Mouse (Mus musculus) spleen, postnatal 10 days (tissue): Measurements from ENCODE around the gene Sec24c.
"Not testable (repeated sequence)": the region's sequence is repeated elsewhere in the genome, so short reads cannot be mapped to it uniquely, and the experiment has no call there.

Source experiments
- DNase-seq, 2 experiments: peaks; one replicate each; pipeline ENCODE4 v3.0.0; 2021 to 2022; ENCODE audit warnings: low spot score in 2 of 2

Sec24c gene

GRCm38 (mm10) chr14:20674064-20674833 is at the start of gene Sec24c:
TSS of gene Sec24c (plus strand) at chr14:20674308.
- peak; percentile 93 to 99 for DNase-seq

GRCm38 (mm10) chr14:20626447-20626846 is 47.7 kb upstream of the Sec24c start:
- no peak for DNase-seq

- DNase-seq: no peak
Measured at GRCm38 (mm10) chr14:20626971-20627370, 47.1 kb upstream of the Sec24c start.

- no peak for DNase-seq
Measured at GRCm38 (mm10) chr14:20631253-20631652, 42.9 kb upstream of the Sec24c start.

GRCm38 (mm10) chr14:20635546-20635945 is 38.6 kb upstream of the Sec24c start:
- no peak for DNase-seq

GRCm38 (mm10) chr14:20636968-20637367 is 37.1 kb upstream of the Sec24c start:
- DNase-seq: not testable (repeated sequence)

- DNase-seq: no peak
Measured at GRCm38 (mm10) chr14:20637818-20638574, 36.1 kb upstream of the Sec24c start.

GRCm38 (mm10) chr14:20638702-20639101 is 35.4 kb upstream of the Sec24c start:
- DNase-seq: no peak

GRCm38 (mm10) chr14:20639918-20640619 is 34.0 kb upstream of the Sec24c start:
- DNase-seq: peak in 1 of 2 experiments; percentile 67

- DNase-seq: peak; percentile 96 to 99
Measured at GRCm38 (mm10) chr14:20640644-20641437, 33.3 kb upstream of the Sec24c start, which contains the start of gene Usp54. TSS of gene Usp54 (minus strand) at chr14:20641063.

- DNase-seq: no peak
Measured at GRCm38 (mm10) chr14:20641438-20641875, 32.7 kb upstream of the Sec24c start.

- DNase-seq: no peak
Measured at GRCm38 (mm10) chr14:20645547-20645946, 28.6 kb upstream of the Sec24c start.

GRCm38 (mm10) chr14:20646381-20646780 is 27.7 kb upstream of the Sec24c start:
- DNase-seq: no peak

- no peak for DNase-seq
Measured at GRCm38 (mm10) chr14:20651000-20651399, 23.1 kb upstream of the Sec24c start.

GRCm38 (mm10) chr14:20651722-20652256 is 22.3 kb upstream of the Sec24c start:
- no peak for DNase-seq

- no peak for DNase-seq
Measured at GRCm38 (mm10) chr14:20654690-20655421, 19.3 kb upstream of the Sec24c start.

GRCm38 (mm10) chr14:20655731-20656130 is 18.4 kb upstream of the Sec24c start:
- no peak for DNase-seq

GRCm38 (mm10) chr14:20656361-20656760 is 17.7 kb upstream of the Sec24c start, which contains the start of gene Myoz1:
TSS of gene Myoz1 (minus strand) at chr14:20656540.
- no peak for DNase-seq

- no peak for DNase-seq
Measured at GRCm38 (mm10) chr14:20658326-20658725, 15.8 kb upstream of the Sec24c start.

- DNase-seq: no peak
Measured at GRCm38 (mm10) chr14:20658902-20659301, 15.2 kb upstream of the Sec24c start.
